ENCODE assay signal across 1 mouse cellular context in the genomic region with DNA sequence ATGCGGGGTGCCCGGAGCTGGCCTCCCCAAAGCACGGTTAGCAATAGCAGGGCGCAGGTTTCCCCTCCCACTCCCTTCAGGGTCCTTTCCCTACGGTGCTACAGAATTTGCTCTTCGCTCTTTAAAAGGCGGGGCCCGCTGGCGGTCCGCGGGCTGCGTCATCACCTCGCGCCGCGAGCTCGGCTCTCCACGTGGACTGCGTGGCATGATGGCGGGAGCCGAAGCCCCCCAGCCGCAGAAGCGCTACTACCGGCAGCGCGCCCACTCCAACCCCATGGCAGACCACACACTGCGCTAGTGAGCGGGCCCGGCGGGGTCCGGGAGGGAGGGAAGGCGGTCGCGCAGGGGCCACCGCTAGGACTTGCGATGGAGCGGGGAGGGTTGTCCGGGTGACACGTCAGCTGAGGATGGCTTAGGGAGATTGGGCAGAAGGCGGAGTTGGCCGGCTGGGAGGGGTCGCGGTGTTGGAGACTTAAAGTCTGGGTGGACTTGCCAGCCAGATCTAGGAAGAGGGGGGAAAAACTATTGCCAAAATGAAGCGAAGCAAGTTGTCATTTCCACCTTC.
TF ChIP-seq lines count a peak whose summit lies in the region.

No protein-coding gene starts in this region.

TF ChIP-seq in CH12.LX, 34 proteins besides CTCF, POLR2A, EP300 and RAD21:
- TF ChIP-seq MAX (IDR thresholded peaks at IDR 0.05; ENCODE audit: low read length) (peak; percentile 99), NELFE (IDR thresholded peaks at IDR 0.05; ENCODE audit: low read depth, low read length) (no peak), NRF1 (IDR thresholded peaks at IDR 0.05; ENCODE audit: low read depth, low read length) (0 out of 2 replicates have a peak, but pooled peaks have one; percentile 36), E2F4 (IDR thresholded peaks at IDR 0.05; ENCODE audit: insufficient replicate concordance, low read depth, low read length) (no peak), MXI1 (IDR thresholded peaks at IDR 0.05; ENCODE audit: low read depth, low read length) (peak; percentile 100), PAX5 (IDR thresholded peaks at IDR 0.05; ENCODE audit: low read length) (no peak), SIN3A (IDR thresholded peaks at IDR 0.05; ENCODE audit: low read length) (peak; percentile 99), ETS1 (conservative IDR thresholded peaks at IDR 0.05; ENCODE audit: low read depth, low read length) (no peak), CHD2 (IDR thresholded peaks at IDR 0.05; ENCODE audit: low read length) (no peak), MYC (IDR thresholded peaks at IDR 0.05; ENCODE audit: low read depth, low read length) (peak; percentile 98), MEF2A (IDR thresholded peaks at IDR 0.05; ENCODE audit: borderline replicate concordance, low read depth, low read length) (no peak; the same call in 1 of the 2 replicates), JUND (conservative IDR thresholded peaks at IDR 0.05; ENCODE audit: low read depth, low read length) (no peak), MAFK (IDR thresholded peaks at IDR 0.05; ENCODE audit: insufficient replicate concordance, low read length) (no peak), IRF4 (IDR thresholded peaks at IDR 0.05; ENCODE audit: low read depth, low read length) (0 out of 2 replicates have a peak, but pooled peaks have one; percentile 26), USF1 (IDR thresholded peaks at IDR 0.05; ENCODE audit: low read depth, low read length) (peak; percentile 63), KAT2A (IDR thresholded peaks at IDR 0.05; ENCODE audit: insufficient replicate concordance, low read length) (peak; percentile 55; the same call in 1 of the 2 replicates), ZKSCAN1 (IDR thresholded peaks at IDR 0.05; ENCODE audit: borderline replicate concordance, low read depth, low read length) (no peak), TBP (conservative IDR thresholded peaks at IDR 0.05; ENCODE audit: low read depth, low read length) (0 out of 2 replicates have a peak, but pooled peaks have one; percentile 17), RCOR1 (conservative IDR thresholded peaks at IDR 0.05; ENCODE audit: low read depth, low read length) (no peak), BHLHE40 (IDR thresholded peaks at IDR 0.05; ENCODE audit: low read depth, low read length) (no peak), CHD1 (IDR thresholded peaks at IDR 0.05; ENCODE audit: low read depth, low read length) (no peak), HCFC1 (IDR thresholded peaks at IDR 0.05; ENCODE audit: low read depth, low read length) (peak; percentile 88), TCF12 (IDR thresholded peaks at IDR 0.05; ENCODE audit: low read depth, low read length) (peak; percentile 84)
TF ChIP-seq in CH12.LX: peak in this region for 11.
